Mouse (Mus musculus): ENCODE results near the gene Atp1a1. TPM values are rescaled to one million over a fixed set of nuclear protein-coding genes. Genes with fewer than 3 reads are reported as not detected.

The Atp1a1 gene
- polyA plus RNA-seq, 1 experiment = 483 TPM

DNA sequence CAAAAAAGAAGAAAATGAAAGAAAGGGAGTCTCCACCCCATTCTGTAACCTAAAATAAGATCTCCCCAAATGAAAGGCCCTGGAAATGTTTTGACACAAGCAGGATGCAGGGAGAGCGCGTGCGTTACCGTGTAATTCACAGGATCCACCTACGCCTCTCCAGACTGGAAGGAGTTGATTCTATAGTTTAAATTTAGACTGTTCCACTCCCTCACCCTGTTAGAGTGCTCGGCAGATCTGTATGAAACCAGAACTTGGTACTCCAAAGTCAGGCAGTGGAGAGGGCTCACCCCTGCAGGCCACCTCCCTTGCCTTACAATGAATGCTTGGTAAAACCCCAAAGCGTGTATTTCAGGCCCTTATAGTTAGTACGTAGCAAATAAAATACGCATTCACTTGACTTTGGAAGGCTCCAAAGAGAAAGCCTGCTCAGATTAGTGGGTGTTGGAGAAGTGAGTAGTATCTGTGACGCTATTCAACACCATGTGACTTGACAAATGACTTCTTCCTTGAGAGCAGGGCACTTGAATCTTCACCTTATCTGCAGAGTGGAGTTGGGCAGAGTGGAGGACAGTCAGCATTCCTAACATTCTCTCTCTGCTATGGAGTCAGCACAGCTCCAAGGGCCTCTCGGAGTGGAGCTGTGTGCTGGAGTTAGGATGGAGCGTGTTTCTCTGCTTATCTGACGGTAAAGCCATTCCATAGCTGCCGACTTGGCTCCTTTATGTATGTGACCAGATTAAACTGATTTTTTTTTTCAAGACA, 8.4 kb downstream of the Atp1a1 start:
- Histone ChIP-seq H3K36me3 (replicated peaks; ENCODE audit: low read length) (peaks cover 62% of the 10 kb centered on the region), H3K27me3 (replicated peaks) (no peaks in the 10 kb centered on the region), H3K9me3 (no peaks in the 10 kb centered on the region), H3K4me3 (replicated peaks) (no peak overlapping the region), H3K4me1 (peaks cover 60% of the 10 kb centered on the region)
- TF ChIP-seq GATA1 (IDR thresholded peaks at IDR 0.05; ENCODE audit: borderline replicate concordance, low read length) = no peak
- no peak for TF ChIP-seq FLI1 (IDR thresholded peaks at IDR 0.05; ENCODE audit: low read length)

DNA sequence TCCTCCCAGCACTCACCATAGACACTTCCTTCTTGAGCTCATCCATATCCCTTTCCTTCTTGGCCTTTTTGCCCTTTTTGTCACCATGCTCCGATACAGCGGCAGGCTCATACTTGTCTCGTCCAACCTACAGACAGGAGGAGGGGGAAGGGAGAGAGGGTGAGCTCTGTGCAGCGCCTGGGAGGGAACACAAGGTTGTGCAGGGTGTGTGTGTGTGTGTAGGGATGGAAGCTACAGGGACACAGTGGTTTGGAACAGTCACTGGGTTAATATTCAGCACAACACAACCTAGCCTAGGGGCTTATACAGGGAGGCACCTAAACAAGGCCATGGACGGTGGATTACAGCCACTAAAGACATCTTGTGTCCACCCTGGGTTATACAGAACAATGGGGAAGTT, 9.5 kb downstream of the Atp1a1 start:
- H3K4me3 ChIP-seq (replicated peaks) = peak overlapping the region; percentile 7
- H3K4me1 ChIP-seq = peaks cover 53% of the 10 kb centered on the region
- no peak for TF ChIP-seq GATA1 (IDR thresholded peaks at IDR 0.05; ENCODE audit: borderline replicate concordance, low read length)
- TF ChIP-seq FLI1 (IDR thresholded peaks at IDR 0.05; ENCODE audit: low read length) = no peak
- peaks cover 72% of the 10 kb centered on the region for H3K36me3 ChIP-seq (replicated peaks; ENCODE audit: low read length)
- H3K9me3 ChIP-seq = no peaks in the 10 kb centered on the region
- no peaks in the 10 kb centered on the region for H3K27me3 ChIP-seq (replicated peaks)

DNA sequence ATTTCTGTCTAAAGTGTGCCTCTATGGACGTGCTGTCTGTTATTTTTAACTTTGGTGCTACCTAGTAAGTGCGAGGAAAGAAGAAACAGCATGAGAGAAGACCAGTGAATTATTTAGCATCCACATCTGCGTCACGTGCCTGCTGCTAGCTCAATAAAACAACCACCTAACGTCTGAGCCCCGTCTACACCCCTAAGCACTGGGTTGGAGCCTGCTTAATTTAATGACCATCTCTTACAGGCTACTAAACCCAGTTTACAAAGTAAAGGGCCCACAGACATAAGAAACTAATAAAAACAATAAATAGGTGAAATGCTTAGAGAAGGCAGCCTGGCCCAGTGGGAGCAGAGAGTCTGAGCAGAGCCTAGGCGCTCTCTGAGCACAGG, 11.2 kb downstream of the Atp1a1 start:
- no peaks in the 10 kb centered on the region for H3K9me3 ChIP-seq
- TF ChIP-seq FLI1 (IDR thresholded peaks at IDR 0.05; ENCODE audit: low read length) = no peak
- TF ChIP-seq GATA1 (IDR thresholded peaks at IDR 0.05; ENCODE audit: borderline replicate concordance, low read length) = no peak
- peaks cover 36% of the 10 kb centered on the region for H3K4me1 ChIP-seq
- H3K36me3 ChIP-seq (replicated peaks; ENCODE audit: low read length) = peaks cover 90% of the 10 kb centered on the region
- no peaks in the 10 kb centered on the region for H3K27me3 ChIP-seq (replicated peaks)
- no peak overlapping the region for H3K4me3 ChIP-seq (replicated peaks)

DNA sequence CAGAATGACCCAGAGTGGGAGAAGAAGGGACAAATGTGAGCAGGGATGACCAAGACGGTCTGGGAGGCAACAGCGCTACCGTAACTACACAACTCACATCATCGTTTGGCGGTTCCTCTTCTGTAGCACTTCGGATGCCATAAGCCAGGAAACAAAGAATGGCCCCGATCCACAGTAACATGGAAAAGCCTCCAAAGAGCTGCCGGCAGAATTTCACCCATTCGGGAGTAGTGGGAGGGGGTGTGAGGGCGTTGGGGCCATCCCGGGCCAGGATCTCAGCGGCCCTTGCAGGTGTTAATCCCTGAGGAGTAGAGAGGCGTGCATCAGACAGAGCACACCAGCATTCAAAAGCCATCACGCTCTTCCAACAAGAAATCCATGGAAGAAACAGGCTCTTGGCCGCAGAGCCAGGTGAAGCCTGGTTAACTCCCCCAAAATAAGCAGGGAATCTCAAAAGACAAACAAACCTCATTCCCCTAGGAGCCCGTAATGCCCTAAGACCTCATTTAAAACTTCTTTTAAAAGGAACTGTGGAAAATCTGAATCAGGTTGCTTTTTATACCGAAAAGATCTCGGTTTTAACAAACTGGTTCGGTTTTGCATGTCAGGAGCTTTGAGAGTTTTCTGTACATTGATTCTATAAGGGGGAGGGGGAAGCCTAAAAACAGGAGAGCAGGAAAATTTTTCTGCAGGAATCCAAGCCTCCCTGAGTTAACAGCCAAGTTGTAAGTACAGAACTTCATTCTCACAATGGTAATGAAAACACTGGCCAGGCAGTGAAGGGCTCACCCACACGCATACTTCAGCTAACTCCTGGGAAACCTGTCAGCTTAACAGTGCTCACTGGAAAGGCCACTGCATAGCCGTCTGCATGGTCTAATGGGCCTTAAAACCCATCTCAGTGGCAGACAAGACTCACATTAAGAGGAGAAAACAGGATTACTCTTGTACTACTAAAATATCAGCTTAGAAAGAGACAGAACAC, 11.9 kb downstream of the Atp1a1 start:
- H3K36me3 ChIP-seq (replicated peaks; ENCODE audit: low read length) = peaks cover 95% of the 10 kb centered on the region
- no peaks in the 10 kb centered on the region for H3K27me3 ChIP-seq (replicated peaks)
- no peaks in the 10 kb centered on the region for H3K9me3 ChIP-seq
- H3K4me1 ChIP-seq = peaks cover 29% of the 10 kb centered on the region
- no peak overlapping the region for H3K4me3 ChIP-seq (replicated peaks)
- TF ChIP-seq FLI1 (IDR thresholded peaks at IDR 0.05; ENCODE audit: low read length) (no peak), GATA1 (IDR thresholded peaks at IDR 0.05; ENCODE audit: borderline replicate concordance, low read length) (no peak)

DNA sequence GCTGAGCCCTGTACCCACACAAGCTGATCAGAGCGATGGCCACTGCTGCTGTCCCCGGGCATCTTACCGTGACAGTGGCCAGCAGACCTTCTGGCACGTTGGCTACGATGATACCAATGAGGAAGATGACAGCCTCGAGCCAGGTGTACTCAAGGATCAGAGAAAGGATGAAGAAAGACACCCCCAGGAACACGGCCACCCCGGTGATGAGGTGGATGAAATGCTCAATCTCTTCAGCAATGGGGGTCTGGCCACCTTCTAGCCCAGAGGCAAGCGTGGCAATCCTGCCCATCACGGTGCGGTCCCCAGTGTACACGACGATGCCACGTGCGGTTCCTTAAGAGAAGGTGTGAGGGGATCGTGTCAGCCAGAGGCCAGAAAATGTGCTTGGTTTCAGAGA, 14.1 kb downstream of the Atp1a1 start:
- no peaks in the 10 kb centered on the region for H3K9me3 ChIP-seq
- H3K36me3 ChIP-seq (replicated peaks; ENCODE audit: low read length) = peaks cover 100% of the 10 kb centered on the region
- peaks cover 12% of the 10 kb centered on the region for H3K4me1 ChIP-seq
- TF ChIP-seq FLI1 (IDR thresholded peaks at IDR 0.05; ENCODE audit: low read length) (no peak), GATA1 (IDR thresholded peaks at IDR 0.05; ENCODE audit: borderline replicate concordance, low read length) (no peak)
- no peak overlapping the region for H3K4me3 ChIP-seq (replicated peaks)
- no peaks in the 10 kb centered on the region for H3K27me3 ChIP-seq (replicated peaks)

DNA sequence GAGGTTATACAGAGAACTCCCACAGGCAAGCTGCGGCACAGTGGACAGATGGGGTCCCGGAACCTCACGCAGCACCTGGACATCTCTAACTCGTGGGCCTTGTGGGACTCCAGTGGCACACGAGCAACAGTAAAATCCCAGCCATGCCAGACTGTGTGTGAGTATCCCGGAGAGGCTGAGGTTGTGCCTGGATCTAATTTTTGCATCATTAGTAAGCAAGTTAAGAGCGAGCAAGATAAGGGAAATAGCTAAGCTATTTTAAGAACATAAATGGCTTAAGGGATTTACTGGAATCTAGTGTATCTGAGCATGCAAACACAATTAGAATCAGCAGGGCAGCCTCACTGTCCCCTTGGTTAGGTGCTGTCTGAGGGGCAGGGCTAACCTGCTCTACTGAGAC, 16.2 kb downstream of the Atp1a1 start:
- TF ChIP-seq FLI1 (IDR thresholded peaks at IDR 0.05; ENCODE audit: low read length) (no peak), GATA1 (IDR thresholded peaks at IDR 0.05; ENCODE audit: borderline replicate concordance, low read length) (no peak)
- peaks cover 100% of the 10 kb centered on the region for H3K36me3 ChIP-seq (replicated peaks; ENCODE audit: low read length)

DNA sequence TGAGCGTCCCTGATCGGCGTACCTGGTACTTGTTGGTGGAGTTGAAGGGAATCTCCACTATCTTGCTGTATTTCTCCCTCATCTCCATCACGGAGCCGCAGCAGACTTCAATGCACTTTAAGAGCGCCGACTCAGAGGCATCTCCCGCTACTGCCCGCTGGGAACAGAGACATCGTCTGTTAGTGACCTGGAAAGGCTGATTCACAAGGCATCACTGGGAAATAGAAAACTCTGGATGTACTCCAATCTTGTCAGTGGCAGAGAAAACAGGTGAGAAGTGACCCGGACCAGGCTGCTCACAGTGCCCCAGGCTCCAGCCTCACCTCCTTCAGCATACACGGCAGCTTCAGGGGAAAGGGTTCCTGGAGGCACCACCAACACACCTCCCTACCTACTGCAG, 17.7 kb downstream of the Atp1a1 start:
- TF ChIP-seq GATA1 (IDR thresholded peaks at IDR 0.05; ENCODE audit: borderline replicate concordance, low read length) = no peak
- no peak for TF ChIP-seq FLI1 (IDR thresholded peaks at IDR 0.05; ENCODE audit: low read length)
- H3K27me3 ChIP-seq (replicated peaks) = no peaks in the 10 kb centered on the region
- H3K4me1 ChIP-seq = peaks cover 6% of the 10 kb centered on the region; the same call in 1 of the 2 replicates
- H3K9me3 ChIP-seq = no peaks in the 10 kb centered on the region
- H3K36me3 ChIP-seq (replicated peaks; ENCODE audit: low read length) = peaks cover 100% of the 10 kb centered on the region
- H3K4me3 ChIP-seq (replicated peaks) = no peak overlapping the region

More for the DNA sequence above, 16.2 kb downstream of the Atp1a1 start:
- H3K27me3 ChIP-seq (replicated peaks) = no peaks in the 10 kb centered on the region
- no peak overlapping the region for H3K4me3 ChIP-seq (replicated peaks)
- peaks cover 6% of the 10 kb centered on the region; the same call in 1 of the 2 replicates for H3K4me1 ChIP-seq
- H3K9me3 ChIP-seq = no peaks in the 10 kb centered on the region

DNA sequence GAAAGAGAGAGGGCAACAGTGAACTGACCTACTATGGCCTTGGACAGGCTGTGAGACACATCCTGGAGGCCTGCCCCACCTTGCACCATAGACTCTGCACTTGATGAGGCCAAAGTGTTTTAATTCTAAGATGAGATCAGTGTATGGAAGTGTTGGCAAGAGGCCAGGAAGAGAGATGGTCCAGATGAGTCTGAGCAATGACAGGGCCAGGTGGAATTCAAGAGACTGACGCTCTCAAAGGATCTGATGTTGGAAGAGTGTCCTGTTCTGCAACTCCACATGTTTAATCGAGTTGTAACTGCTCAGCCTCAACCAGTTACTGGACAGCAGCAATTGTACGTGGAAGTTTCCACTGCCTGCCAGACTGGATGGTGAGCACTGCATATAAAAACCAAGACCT, 26.4 kb downstream of the Atp1a1 start:
- Histone ChIP-seq H3K4me3 (replicated peaks) (no peak overlapping the region), H3K4me1 (peaks cover 6% of the 10 kb centered on the region; the same call in 1 of the 2 replicates), H3K9me3 (no peaks in the 10 kb centered on the region), H3K36me3 (replicated peaks; ENCODE audit: low read length) (peaks cover 88% of the 10 kb centered on the region), H3K27me3 (replicated peaks) (peaks cover under 1% of the 10 kb centered on the region)
- no peak for TF ChIP-seq GATA1 (IDR thresholded peaks at IDR 0.05; ENCODE audit: borderline replicate concordance, low read length)
- no peak for TF ChIP-seq FLI1 (IDR thresholded peaks at IDR 0.05; ENCODE audit: low read length)

DNA sequence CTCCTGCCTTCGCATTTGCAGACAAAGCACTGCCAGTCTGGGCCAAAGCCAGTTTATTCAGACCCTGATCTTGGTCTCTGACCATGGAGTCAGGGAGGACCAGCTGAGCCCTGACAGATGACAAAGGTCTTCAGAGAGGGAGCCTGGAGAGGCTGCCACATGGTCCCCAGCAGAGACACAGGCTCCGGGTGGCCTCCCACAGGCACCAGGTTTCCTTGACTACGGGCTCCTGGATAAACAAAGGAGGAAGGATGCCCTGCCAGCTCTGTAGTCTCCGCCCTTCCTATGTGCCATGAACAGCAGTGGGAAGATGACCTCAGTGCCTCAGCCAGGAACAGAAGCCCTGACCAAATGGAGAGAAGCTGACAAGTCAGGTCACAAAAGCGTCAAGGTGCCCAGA, 27.1 kb downstream of the Atp1a1 start:
- no peaks in the 10 kb centered on the region for H3K9me3 ChIP-seq
- H3K4me1 ChIP-seq = peaks cover 6% of the 10 kb centered on the region; the same call in 1 of the 2 replicates
- TF ChIP-seq GATA1 (IDR thresholded peaks at IDR 0.05; ENCODE audit: borderline replicate concordance, low read length) (no peak), FLI1 (IDR thresholded peaks at IDR 0.05; ENCODE audit: low read length) (no peak)
- H3K4me3 ChIP-seq (replicated peaks) = no peak overlapping the region
- H3K36me3 ChIP-seq (replicated peaks; ENCODE audit: low read length) = peaks cover 81% of the 10 kb centered on the region
- peaks cover 5% of the 10 kb centered on the region for H3K27me3 ChIP-seq (replicated peaks)
